Mouse (Mus musculus) midbrain, embryonic 16.5 days (tissue): ENCODE data around the gene Gcm2. TPM values are rescaled to one million over a fixed set of nuclear protein-coding genes. Genes with fewer than 3 reads are reported as not detected.

ENCODE experiments used
- ATAC-seq: fragments of 200-750 bp; cut with Nextera tagmentation; 2 replicates; pipeline ENCODE4 v1.8.0; 2017; ENCODE audit warnings: moderate TSS enrichment
- H3K27ac ChIP-seq: fragments of 300-500 bp; sonication (generic); 2 replicates; pipeline ENCODE4 v1.5.1; 2014; ENCODE audit warnings: mild to moderate bottlenecking, low read length, mixed read lengths
- H3K27me3 ChIP-seq: fragments of 300-500 bp; sonication (generic); 2 replicates; pipeline ENCODE4 v1.6.1; 2014; ENCODE audit warnings: low read depth, low read length, mixed read lengths; ENCODE audit not compliant: control insufficient read depth, insufficient read depth
- H3K36me3 ChIP-seq: fragments of 300-500 bp; sonication (generic); 2 replicates; pipeline ENCODE4 v1.6.1; 2014; ENCODE audit warnings: mild to moderate bottlenecking, low read length, moderate library complexity, mixed read lengths; ENCODE audit not compliant: control insufficient read depth, insufficient read depth
- H3K4me1 ChIP-seq: fragments of 300-500 bp; sonication (generic); 2 replicates; pipeline ENCODE4 v1.6.1; 2014; ENCODE audit warnings: mild to moderate bottlenecking, low read length, mixed read lengths; ENCODE audit not compliant: control insufficient read depth, insufficient read depth
- H3K4me2 ChIP-seq: fragments of 300-500 bp; sonication (generic); 2 replicates; pipeline ENCODE4 v1.6.1; 2014; ENCODE audit warnings: mild to moderate bottlenecking, low read length, mixed read lengths
- H3K4me3 ChIP-seq: fragments of 300-500 bp; sonication (generic); 2 replicates; pipeline ENCODE4 v1.5.1; 2014; ENCODE audit warnings: low read depth, mild to moderate bottlenecking, low read length, moderate library complexity, mixed read lengths
- H3K9ac ChIP-seq: fragments of 300-500 bp; sonication (generic); 2 replicates; pipeline ENCODE4 v1.6.1; 2014; ENCODE audit warnings: low read depth, low read length, mixed read lengths
- H3K9me3 ChIP-seq: fragments of 300-500 bp; sonication (generic); replicated peaks from 2 replicates; pipeline ENCODE4 v1.6.1; 2014; ENCODE audit warnings: mild to moderate bottlenecking, low read length, mixed read lengths; ENCODE audit not compliant: control insufficient read depth, poor library complexity, severe bottlenecking
- WGBS: fragments of 180-500 bp; shearing (Covaris S2); extraction: QIAGEN DNeasy Blood & Tissue Kit; methylation state at CpG from one replicate; pipeline ENCODE4 v1.1.7; 2014; 5-methylcytosine and 5-hydroxymethylcytosine counted together
- polyA plus RNA-seq: library from polyadenylated mRNA; unstranded; fragments of >200 nt; fragmentation: Nextera tagmentation; extraction: Ambion mirVana; gene quantifications from 2 replicates; pipeline ENCODE4 v1.2.1, GENCODE M21; 2015

Gcm2 gene
- polyA plus RNA-seq, 1 experiment from 2014 or later, result not detected

DNA sequence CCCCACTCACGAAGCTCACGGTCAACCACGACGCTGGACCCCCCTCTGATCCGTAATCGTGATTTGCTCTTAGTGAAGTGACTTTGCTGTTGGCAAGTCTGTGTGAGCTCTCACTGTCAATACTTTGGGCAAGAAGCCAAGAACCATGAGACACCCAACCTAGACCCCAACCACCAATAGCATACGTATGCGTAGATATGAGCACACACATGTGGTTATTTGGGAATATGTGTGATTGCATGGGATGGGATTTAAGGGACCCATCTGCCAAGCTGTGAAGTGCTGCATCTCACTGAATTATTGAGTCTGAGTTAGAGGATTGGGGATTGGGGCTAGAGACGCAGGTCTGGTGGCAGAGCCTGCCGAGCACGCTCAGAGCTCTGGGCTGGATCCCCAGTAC lies 39.2 kb downstream of the Gcm2 start:
- Histone ChIP-seq H3K9ac (no peak overlapping the region), H3K27me3 (peaks cover 3% of the 10 kb centered on the region), H3K9me3 (no peaks in the 10 kb centered on the region), H3K4me2 (no peak overlapping the region), H3K4me3 (no peak overlapping the region), H3K4me1 (no peaks in the 10 kb centered on the region), H3K36me3 (no peaks in the 10 kb centered on the region), H3K27ac (no peak overlapping the region)
- ATAC-seq, result no peak
- 90% methylated on average over 11 of the region's 11 CpGs for WGBS

DNA sequence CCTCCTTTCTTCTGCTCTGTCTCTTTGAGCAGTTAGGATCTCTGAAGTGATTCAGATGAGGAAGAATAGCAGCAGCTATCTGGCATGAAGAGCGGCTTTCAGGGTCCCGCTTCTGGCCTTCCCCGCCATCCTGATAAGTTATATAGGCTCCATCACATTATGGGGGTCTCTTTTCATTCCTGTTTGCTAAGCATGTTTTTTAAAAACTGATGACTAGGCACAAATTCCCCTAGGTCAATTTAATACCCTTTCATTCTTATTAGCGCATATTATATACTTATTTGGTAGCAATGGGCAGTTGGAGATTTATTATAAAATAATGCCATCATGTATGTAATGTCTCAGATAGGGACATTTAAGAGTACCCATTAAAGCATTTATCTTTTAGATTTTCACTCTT lies 43.2 kb downstream of the Gcm2 start:
- Histone ChIP-seq H3K9me3 (no peaks in the 10 kb centered on the region), H3K4me3 (no peak overlapping the region), H3K4me1 (no peaks in the 10 kb centered on the region), H3K27ac (no peak overlapping the region), H3K4me2 (no peak overlapping the region), H3K36me3 (no peaks in the 10 kb centered on the region), H3K9ac (no peak overlapping the region), H3K27me3 (no peaks in the 10 kb centered on the region)
- 96% methylated on average over 4 of the region's 4 CpGs for WGBS
- no peak for ATAC-seq

DNA sequence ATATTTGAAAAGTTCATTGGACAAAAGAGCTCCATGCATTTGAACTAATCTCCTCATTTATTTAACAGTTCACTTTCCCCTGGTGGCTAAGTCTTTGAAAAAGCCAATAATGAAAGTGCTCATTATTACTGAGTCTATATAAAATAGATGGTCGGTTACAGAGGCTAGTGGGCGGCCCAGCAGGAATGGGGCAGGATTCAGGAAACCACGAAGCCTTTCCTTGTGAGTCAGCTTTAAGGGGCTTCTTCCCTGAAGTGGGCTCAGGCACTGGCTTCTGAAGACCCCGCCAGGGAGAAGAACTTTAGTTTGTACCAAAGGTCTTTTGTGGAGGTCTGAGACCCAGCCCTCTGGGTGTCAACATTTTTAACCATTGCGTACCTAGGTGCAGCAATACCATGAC lies 58.9 kb downstream of the Gcm2 start:
- 23% methylated on average over 5 of the region's 5 CpGs for WGBS
- Histone ChIP-seq H3K36me3 (no peaks in the 10 kb centered on the region), H3K4me2 (no peak overlapping the region)

More for the DNA sequence above, 58.9 kb downstream of the Gcm2 start:
- no peak overlapping the region for H3K4me3 ChIP-seq
- H3K27me3 ChIP-seq, result no peaks in the 10 kb centered on the region; the same call in 1 of the 2 replicates
- H3K9ac ChIP-seq, result no peak overlapping the region
- ATAC-seq, result no peak
- no peak overlapping the region for H3K27ac ChIP-seq
- no peaks in the 10 kb centered on the region for H3K9me3 ChIP-seq
- H3K4me1 ChIP-seq, result 0 out of 2 replicates have a peak, but pooled peaks cover 2% of the 10 kb centered on the region

Other genes starting within 250 kb of the Gcm2 start
- 53.9 and 64.8 TPM in 2 replicates for gene Pak1ip1, start 110.0 kb downstream of the Gcm2 start, polyA plus RNA-seq
- 107 and 117 TPM in 2 replicates for gene Tmem14c, start 94.7 kb downstream of the Gcm2 start, polyA plus RNA-seq
- gene Mak, start 31.3 kb downstream of the Gcm2 start, polyA plus RNA-seq, result 2.7 TPM in 2 replicates
- gene Sycp2l, start 3.3 kb upstream of the Gcm2 start, polyA plus RNA-seq, result 0.07 TPM in 1 of 2 replicates, not detected in the other
- 40.9 and 42.3 TPM in 2 replicates for gene Elovl2, start 109.4 kb upstream of the Gcm2 start, polyA plus RNA-seq
- 25.9 and 27.2 TPM in 2 replicates for gene Smim13, start 138.8 kb upstream of the Gcm2 start, polyA plus RNA-seq
- not detected in 2 replicates for gene Gm17364, start 162.9 kb upstream of the Gcm2 start, polyA plus RNA-seq